Mouse (Mus musculus) lung, adult 2 months (tissue): ENCODE results near the gene Lrig2.

Experiments used
- CTCF ChIP-seq: fragments of 200-500 bp; IDR thresholded peaks from 2 replicates; pipeline ENCODE4 v1.5.1; 2011; ENCODE audit warnings: mild to moderate bottlenecking, low read length, control low read depth; ENCODE audit not compliant: insufficient read depth
- POLR2A ChIP-seq: fragments of 200-500 bp; IDR thresholded peaks from 2 replicates; pipeline ENCODE4 v1.6.1; 2011; ENCODE audit warnings: low read depth, mild to moderate bottlenecking, control low read depth, low read length, borderline replicate concordance; ENCODE audit errors: extremely low read depth

DNA sequence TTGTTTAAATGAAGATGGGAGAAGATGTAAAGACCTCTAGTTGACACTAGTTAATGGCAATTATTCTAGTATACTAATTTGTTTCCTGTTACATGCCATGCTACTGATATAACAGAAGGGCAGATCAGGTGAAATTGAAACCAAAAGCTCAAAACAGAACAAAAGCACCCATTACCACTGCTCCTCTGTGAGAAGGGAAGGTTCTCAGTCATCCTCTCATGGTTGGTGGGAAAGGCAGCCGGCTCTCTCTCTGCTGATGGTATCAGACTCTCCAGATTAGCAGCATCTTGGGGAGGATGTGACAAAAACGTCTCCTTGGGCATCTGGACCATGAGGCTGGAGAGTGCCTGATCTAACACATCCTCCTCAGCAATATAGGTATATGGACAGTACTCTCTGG lies 50.5 kb downstream of the Lrig2 start:
- TF ChIP-seq CTCF (no peak), POLR2A (no peak)
